Mouse (Mus musculus) ES-E14 (cell line): Measurements from ENCODE around the gene Kcnj1. TPM values are rescaled to one million over a fixed set of nuclear protein-coding genes. Genes with fewer than 3 reads are reported as not detected.

Source experiments
- DNase-seq: peaks from one replicate; pipeline ENCODE4 v3.0.0-alpha.2; 2013; ENCODE audit warnings: low read depth, low spot score
- H3K27ac ChIP-seq: 2 replicates; pipeline ENCODE4 v1.5.1; 2012; ENCODE audit warnings: low read depth, mild to moderate bottlenecking, low read length, moderate library complexity, mixed read lengths; ENCODE audit not compliant: poor library complexity, insufficient read depth, severe bottlenecking
- H3K36me3 ChIP-seq: 2 replicates; pipeline ENCODE4 v1.6.1; 2012; ENCODE audit warnings: mild to moderate bottlenecking, low read length, moderate library complexity, mixed read lengths; ENCODE audit not compliant: control insufficient read depth, poor library complexity, insufficient read depth, severe bottlenecking
- H3K4me1 ChIP-seq, 2 experiments: fragments of 150-350 bp in 1 of 2; sonication (generic) in 1 of 2; 2 replicates each; pipeline ENCODE4 v1.6.1; 2012; ENCODE audit warnings: low read length in 2 of 2, mild to moderate bottlenecking in 1 of 2, mixed read lengths in 1 of 2; ENCODE audit not compliant: control insufficient read depth in 2 of 2, insufficient read depth in 2 of 2, poor library complexity in 1 of 2
- H3K4me3 ChIP-seq, 2 experiments: fragments of 150-350 bp in 1 of 2; sonication (generic) in 1 of 2; 2 replicates each; pipeline ENCODE4 v1.5.1; 2012; ENCODE audit warnings: low read length in 2 of 2, low read depth in 1 of 2, mild to moderate bottlenecking in 1 of 2, mixed read lengths in 1 of 2; ENCODE audit not compliant: insufficient read depth in 1 of 2, poor library complexity in 1 of 2, severe bottlenecking in 1 of 2
- H3K9ac ChIP-seq: 2 replicates; pipeline ENCODE4 v1.6.1; 2012; ENCODE audit warnings: low read depth, mild to moderate bottlenecking, low read length, mixed read lengths; ENCODE audit not compliant: poor library complexity, insufficient read depth, severe bottlenecking
- H3K9me3 ChIP-seq: fragments of 150-350 bp; sonication (generic); 2 replicates; pipeline ENCODE4 v1.6.1; 2012; ENCODE audit warnings: low read depth, mild to moderate bottlenecking, low read length; ENCODE audit not compliant: control insufficient read depth, insufficient read depth
- CHD2 ChIP-seq: IDR thresholded peaks from 2 replicates; pipeline ENCODE4 v1.6.1; 2014; ENCODE audit warnings: mild to moderate bottlenecking, low read depth, low read length, inconsistent platforms
- HCFC1 ChIP-seq: IDR thresholded peaks from 2 replicates; pipeline ENCODE4 v1.6.1; 2012; ENCODE audit warnings: low read length, inconsistent platforms, borderline replicate concordance; ENCODE audit not compliant: insufficient read depth
- MAFK ChIP-seq: IDR thresholded peaks from 2 replicates; pipeline ENCODE4 v1.6.1; 2014; ENCODE audit warnings: mild to moderate bottlenecking, low read depth, low read length, inconsistent platforms; ENCODE audit not compliant: insufficient read depth
- ZC3H11A ChIP-seq: IDR thresholded peaks from 2 replicates; pipeline ENCODE4 v1.6.1; 2012; ENCODE audit warnings: low read depth, mild to moderate bottlenecking, inconsistent platforms, low read length, borderline replicate concordance
- ZNF384 ChIP-seq: IDR thresholded peaks from 2 replicates; pipeline ENCODE4 v1.6.1; 2012; ENCODE audit warnings: low read depth, low read length, inconsistent platforms
- in situ Hi-C, 2 experiments: fragments of 600-800 bp; cut with MboI; formaldehyde crosslinking; loops; one replicate each; pipeline ENCODE4 v1.15.1; 2025; ENCODE audit warnings: low sequenced_read_pairs in 2 of 2, inconsistent platforms in 1 of 2; ENCODE audit not compliant: unreplicated experiment in 2 of 2
- total RNA-seq: library from RNA; depleted of rRNA; stranded (reverse); fragments of 300-350 nt; gene quantifications from 2 replicates; pipeline ENCODE4 v1.2.3, GENCODE M21; 2012

Gene Kcnj1
- total RNA-seq, 1 experiment, result not detected

DNA sequence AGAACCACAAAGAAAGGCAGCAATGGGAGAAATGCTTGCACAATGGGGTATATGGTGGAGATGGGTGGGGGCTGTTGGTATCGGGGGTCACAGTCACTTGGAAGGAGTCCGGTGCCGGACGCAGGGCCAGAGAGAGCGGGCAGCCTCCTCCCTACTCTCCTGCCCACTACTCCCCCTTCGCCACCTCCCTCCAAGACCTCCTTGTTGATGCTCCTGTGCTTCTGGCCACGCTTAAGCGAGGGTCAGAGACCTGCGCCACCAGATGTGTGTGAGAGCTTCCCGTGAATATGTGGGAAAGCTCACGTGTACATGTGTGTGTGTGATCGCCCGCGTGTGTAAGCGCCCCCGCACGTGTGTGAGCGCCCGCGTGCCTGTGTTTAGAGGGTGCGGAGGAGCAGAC is 27.8 kb upstream of the Kcnj1 start:
- Histone ChIP-seq H3K36me3 (no peaks in the 10 kb centered on the region), H3K9me3 (no peaks in the 10 kb centered on the region), H3K4me3 (peak overlapping the region; percentile 39 to 56), H3K4me1 (peaks cover 0 to 7% of the 10 kb centered on the region in 2 experiments; a peak in 1 of 4 replicates), H3K9ac (peak overlapping the region; percentile 28; the same call in 1 of the 2 replicates), H3K27ac (no peak overlapping the region)
- TF ChIP-seq HCFC1 (no peak), CHD2 (no peak), MAFK (no peak)
- DNase-seq, result no peak
- in situ Hi-C loops, result loop anchor here in 1 of 2 experiments (10.0 kb wide), 1 partner anchor 70 kb away; no protein-coding TSS in a partner anchor

- in situ Hi-C loops, result loop anchor here in 1 of 2 experiments (10.0 kb wide), 1 partner anchor 73 kb away; no protein-coding TSS in a partner anchor
- no peak for TF ChIP-seq HCFC1
- no peak for TF ChIP-seq MAFK
- no peak for TF ChIP-seq ZNF384
- TF ChIP-seq ZC3H11A, result no peak
- TF ChIP-seq CHD2, result no peak
- Histone ChIP-seq H3K9me3 (no peaks in the 10 kb centered on the region), H3K27ac (no peak overlapping the region), H3K4me3 (no peak overlapping the region), H3K36me3 (no peaks in the 10 kb centered on the region), H3K4me1 (peaks cover 0 to 7% of the 10 kb centered on the region in 2 experiments; a peak in 1 of 4 replicates), H3K9ac (no peak overlapping the region)
- DNase-seq, result no peak
These were observed 24.2 kb upstream of the Kcnj1 start for GRCm38 (mm10) chr9:32348096-32348495.

DNA sequence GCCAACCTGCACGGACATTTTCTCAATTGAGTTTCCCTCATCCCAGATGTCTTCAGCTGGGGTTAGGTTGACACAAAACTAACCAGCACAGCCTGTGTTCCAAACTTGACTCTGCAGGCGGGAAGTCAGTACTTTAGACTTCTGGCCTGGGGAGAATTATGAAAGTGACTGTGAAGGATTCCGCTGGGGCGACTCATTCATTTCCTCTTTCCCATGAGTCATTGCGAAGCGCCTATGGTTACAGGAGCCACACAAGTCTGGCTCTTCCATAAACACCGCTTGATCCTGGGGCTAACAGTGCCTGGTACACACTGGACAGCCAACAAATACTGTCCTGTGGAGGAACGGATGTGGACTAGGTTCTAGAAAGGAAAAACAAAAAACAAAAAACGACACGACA is 22.9 kb upstream of the Kcnj1 start:
- DNase-seq, result no peak
- Histone ChIP-seq H3K9me3 (no peaks in the 10 kb centered on the region), H3K36me3 (no peaks in the 10 kb centered on the region), H3K4me1 (peaks cover 0 to 4% of the 10 kb centered on the region in 2 experiments; a peak in 1 of 4 replicates), H3K9ac (no peak overlapping the region), H3K27ac (no peak overlapping the region), H3K4me3 (no peak overlapping the region)
- in situ Hi-C loops, result loop anchor here in 1 of 2 experiments (10.0 kb wide), 1 partner anchor 75 kb away; no protein-coding TSS in a partner anchor
- TF ChIP-seq ZNF384 (no peak), ZC3H11A (no peak), HCFC1 (no peak), MAFK (no peak), CHD2 (no peak)

DNA sequence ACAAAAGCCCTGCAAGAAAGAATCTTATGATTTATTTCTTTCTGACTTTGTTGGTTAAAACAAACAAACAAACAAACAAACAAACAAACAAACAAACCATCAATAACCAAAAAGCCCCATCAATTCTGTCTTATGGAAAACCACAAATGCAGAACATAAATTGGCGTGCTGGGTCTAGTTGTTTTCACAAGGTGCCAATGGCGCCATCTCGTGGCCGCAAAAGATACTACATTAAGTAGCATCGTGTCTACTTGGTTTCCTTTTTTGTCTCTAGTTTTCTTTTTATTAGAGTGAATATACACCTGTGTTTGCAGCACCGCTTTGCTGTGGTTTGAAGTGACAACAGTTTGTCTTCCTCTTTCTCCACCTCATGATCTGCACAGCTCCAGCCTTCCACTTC is 22.0 kb upstream of the Kcnj1 start:
- Histone ChIP-seq H3K27ac (no peak overlapping the region), H3K4me1 (peaks cover 0 to 2% of the 10 kb centered on the region in 2 experiments; a peak in 1 of 4 replicates), H3K9ac (no peak overlapping the region), H3K36me3 (no peaks in the 10 kb centered on the region), H3K4me3 (no peak overlapping the region), H3K9me3 (no peaks in the 10 kb centered on the region)
- peak; percentile 47 for DNase-seq
- TF ChIP-seq ZC3H11A (peak; percentile 69; the same call in 1 of the 2 replicates), CHD2 (no peak)
- in situ Hi-C loops, result no loop called here

DNA sequence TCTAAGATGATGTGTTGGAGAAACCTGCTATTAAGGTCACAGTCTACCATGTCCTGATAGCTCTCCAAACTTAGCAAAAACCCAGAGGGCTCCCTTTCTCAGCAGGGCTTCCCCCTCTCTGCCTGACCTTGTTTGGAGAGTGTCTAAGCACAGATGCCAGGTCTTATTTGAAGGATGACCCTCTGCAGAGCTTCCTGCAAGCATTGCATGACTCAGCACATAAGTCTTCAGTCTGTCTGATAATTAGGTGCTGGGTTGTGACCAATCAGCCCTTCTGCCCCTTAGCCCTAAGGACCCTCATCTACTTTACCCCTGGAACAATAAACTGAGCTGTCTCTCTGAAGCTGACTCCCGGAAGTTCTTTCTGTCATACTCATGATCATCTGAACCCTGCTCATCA is 11.5 kb upstream of the Kcnj1 start:
- peaks cover 3% of the 10 kb centered on the region in 2 experiments; a peak in 2 of 4 replicates for H3K4me1 ChIP-seq
- no peak overlapping the region for H3K4me3 ChIP-seq
- no peak overlapping the region for H3K27ac ChIP-seq
- no peaks in the 10 kb centered on the region for H3K9me3 ChIP-seq
- peak; percentile 92 for TF ChIP-seq MAFK
- TF ChIP-seq HCFC1, result no peak
- no peak for TF ChIP-seq ZC3H11A
- no peak for TF ChIP-seq CHD2
- TF ChIP-seq ZNF384, result no peak
- in situ Hi-C loops, result no loop called here
- H3K9ac ChIP-seq, result no peak overlapping the region
- no peak for DNase-seq
- H3K36me3 ChIP-seq, result no peaks in the 10 kb centered on the region
